Mouse (Mus musculus) bone marrow macrophage, adult 2 months (primary cell): ENCODE measurements around the gene Fgfr1op.

Experiments used
- CTCF ChIP-seq: IDR thresholded peaks from 2 replicates; pipeline ENCODE4 v1.5.1; 2012; ENCODE audit warnings: low read depth, mild to moderate bottlenecking, low read length, moderate library complexity
- POLR2A ChIP-seq: IDR thresholded peaks from 2 replicates; pipeline ENCODE4 v1.6.1; 2012; ENCODE audit warnings: mild to moderate bottlenecking, low read depth, low read length, borderline replicate concordance

- TF ChIP-seq POLR2A, result no peak
- TF ChIP-seq CTCF, result no peak
These were observed 45.4 kb downstream of the Fgfr1op start for GRCm38 (mm10) chr17:8210675-8211074.
